Mouse (Mus musculus) kidney, postnatal 0 days (tissue): ENCODE data around the gene Katnbl1. TPM values are rescaled to one million over a fixed set of nuclear protein-coding genes. Genes with fewer than 3 reads are reported as not detected.

ENCODE experiments used
- ATAC-seq: fragments of 200-750 bp; cut with Nextera tagmentation; replicated peaks from 2 replicates; pipeline ENCODE4 v1.8.0; 2017; ENCODE audit warnings: low read depth, moderate number of reproducible peaks, moderate TSS enrichment, moderate library complexity; ENCODE audit not compliant: low FRiP score
- DNase-seq: peaks from one replicate; pipeline ENCODE4 v3.0.0-alpha.2; 2016; ENCODE audit warnings: low spot score
- H3K27ac ChIP-seq: fragments of 300-500 bp; sonication (generic); 2 replicates; pipeline ENCODE4 v1.5.1; 2014; ENCODE audit warnings: mild to moderate bottlenecking
- H3K27me3 ChIP-seq: fragments of 300-500 bp; sonication (generic); 2 replicates; pipeline ENCODE4 v1.6.1; 2014; ENCODE audit warnings: low read length, mixed read lengths; ENCODE audit not compliant: insufficient read depth
- H3K36me3 ChIP-seq: fragments of 300-500 bp; sonication (generic); 2 replicates; pipeline ENCODE4 v1.6.1; 2014; ENCODE audit warnings: low read length, mixed read lengths; ENCODE audit not compliant: insufficient read depth
- H3K4me1 ChIP-seq: fragments of 300-500 bp; sonication (generic); replicated peaks from 2 replicates; pipeline ENCODE4 v1.6.1; 2014; ENCODE audit warnings: antibody characterized with exemption, low read length, mixed read lengths; ENCODE audit not compliant: insufficient read depth
- H3K4me2 ChIP-seq: fragments of 300-500 bp; sonication (generic); 2 replicates; pipeline ENCODE4 v1.6.1; 2014; ENCODE audit warnings: mild to moderate bottlenecking, low read length, moderate library complexity, mixed read lengths
- H3K4me3 ChIP-seq: fragments of 300-500 bp; sonication (generic); replicated peaks from 2 replicates; pipeline ENCODE4 v1.5.1; 2014; ENCODE audit warnings: low read depth, low read length
- H3K9ac ChIP-seq: fragments of 300-500 bp; sonication (generic); 2 replicates; pipeline ENCODE4 v1.6.1; 2014; ENCODE audit warnings: low read depth, low read length
- H3K9me3 ChIP-seq: fragments of 300-500 bp; sonication (generic); replicated peaks from 2 replicates; pipeline ENCODE4 v1.6.1; 2016; ENCODE audit warnings: low read length, inconsistent platforms, mixed read lengths
- CTCF ChIP-seq: IDR thresholded peaks from 2 replicates; pipeline ENCODE4 v1.5.1; 2016; ENCODE audit warnings: antibody characterized with exemption, low read depth, mild to moderate bottlenecking, moderate library complexity
- WGBS: fragments of 180-500 bp; shearing (Covaris S2); extraction: QIAGEN DNeasy Blood & Tissue Kit; methylation state at CpG from one replicate; pipeline ENCODE4 v1.1.7; 2014; 5-methylcytosine and 5-hydroxymethylcytosine counted together
- polyA plus RNA-seq: library from polyadenylated mRNA; unstranded; fragments of >200 nt; fragmentation: Nextera tagmentation; extraction: Ambion mirVana; gene quantifications from 2 replicates; pipeline ENCODE4 v1.2.1, GENCODE M21; 2015

Gene Katnbl1
- polyA plus RNA-seq, 1 experiment from 2014 or later, result 33.8 TPM

DNA sequence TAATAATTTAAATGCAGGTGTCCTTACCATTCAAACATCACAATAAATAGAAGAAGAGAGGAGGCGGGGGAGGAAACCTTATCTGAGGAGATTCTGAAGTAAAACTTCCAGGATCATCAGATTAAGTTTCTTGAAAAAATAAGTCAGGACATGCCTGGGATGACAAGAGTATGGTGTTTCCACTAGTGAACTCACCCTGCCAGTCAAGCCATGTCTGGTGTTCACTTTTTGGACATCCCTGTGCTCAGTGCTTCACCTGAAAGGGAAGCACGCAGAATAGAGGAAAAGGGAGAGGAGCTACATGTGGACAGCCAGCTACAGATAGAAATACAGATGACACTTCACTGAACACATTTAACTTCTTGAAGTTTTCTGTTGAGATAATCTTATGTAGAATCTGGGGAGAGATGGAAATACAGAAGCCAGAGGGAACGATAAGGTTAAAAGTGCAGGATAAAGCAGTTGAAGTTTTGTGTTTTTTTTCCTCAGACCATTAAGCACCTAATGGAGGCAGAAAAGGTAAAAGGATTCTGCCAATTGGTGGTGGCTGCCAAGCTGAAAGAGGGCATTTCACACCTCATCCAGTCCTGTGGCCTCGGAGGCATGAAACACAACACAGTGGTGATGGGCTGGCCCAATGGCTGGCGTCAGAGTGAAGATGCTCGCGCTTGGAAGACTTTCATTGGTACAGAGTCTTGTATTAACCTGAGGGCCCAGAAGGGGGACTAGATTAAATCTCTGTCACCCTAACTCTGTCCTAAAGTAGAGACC is 25.1 kb upstream of the Katnbl1 start:
- peak; percentile 29; the same call in 1 of the 2 replicates for ATAC-seq
- Histone ChIP-seq H3K9ac (no peak overlapping the region), H3K27ac (no peak overlapping the region), H3K9me3 (no peaks in the 10 kb centered on the region), H3K36me3 (peaks cover 27% of the 10 kb centered on the region), H3K4me1 (no peaks in the 10 kb centered on the region), H3K27me3 (no peaks in the 10 kb centered on the region), H3K4me2 (no peak overlapping the region), H3K4me3 (no peak overlapping the region)
- DNase-seq, result peak; percentile 54
- TF ChIP-seq CTCF, result no peak
- 51% methylated on average over 7 of the region's 7 CpGs for WGBS

DNA sequence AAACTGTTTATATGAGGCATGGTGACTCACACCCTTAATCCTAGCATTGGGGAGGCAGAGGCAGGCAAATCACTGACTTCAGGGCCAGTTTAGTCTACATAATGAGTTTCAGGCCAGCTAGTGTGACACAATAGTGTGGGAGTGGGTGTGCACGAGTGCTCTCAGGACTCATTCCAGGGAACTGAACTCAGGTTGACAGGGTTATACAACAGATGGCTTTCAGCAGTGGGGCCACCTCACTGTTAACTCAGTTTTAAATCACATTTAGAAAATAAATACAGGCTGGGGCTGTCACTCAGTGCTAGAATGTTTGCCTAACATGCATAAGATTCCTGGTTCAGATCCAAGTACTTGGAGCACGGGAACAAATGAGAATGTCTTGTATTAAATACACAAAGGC is 19.4 kb upstream of the Katnbl1 start:
- 33% methylated on average over 2 of the region's 2 CpGs for WGBS
- Histone ChIP-seq H3K4me1 (no peaks in the 10 kb centered on the region), H3K27ac (no peak overlapping the region), H3K9me3 (no peaks in the 10 kb centered on the region), H3K27me3 (no peaks in the 10 kb centered on the region), H3K9ac (no peak overlapping the region), H3K4me2 (no peak overlapping the region), H3K36me3 (peaks cover 57% of the 10 kb centered on the region), H3K4me3 (no peak overlapping the region)
- ATAC-seq, result no peak
- peak; percentile 27 for DNase-seq
- TF ChIP-seq CTCF, result no peak

DNA sequence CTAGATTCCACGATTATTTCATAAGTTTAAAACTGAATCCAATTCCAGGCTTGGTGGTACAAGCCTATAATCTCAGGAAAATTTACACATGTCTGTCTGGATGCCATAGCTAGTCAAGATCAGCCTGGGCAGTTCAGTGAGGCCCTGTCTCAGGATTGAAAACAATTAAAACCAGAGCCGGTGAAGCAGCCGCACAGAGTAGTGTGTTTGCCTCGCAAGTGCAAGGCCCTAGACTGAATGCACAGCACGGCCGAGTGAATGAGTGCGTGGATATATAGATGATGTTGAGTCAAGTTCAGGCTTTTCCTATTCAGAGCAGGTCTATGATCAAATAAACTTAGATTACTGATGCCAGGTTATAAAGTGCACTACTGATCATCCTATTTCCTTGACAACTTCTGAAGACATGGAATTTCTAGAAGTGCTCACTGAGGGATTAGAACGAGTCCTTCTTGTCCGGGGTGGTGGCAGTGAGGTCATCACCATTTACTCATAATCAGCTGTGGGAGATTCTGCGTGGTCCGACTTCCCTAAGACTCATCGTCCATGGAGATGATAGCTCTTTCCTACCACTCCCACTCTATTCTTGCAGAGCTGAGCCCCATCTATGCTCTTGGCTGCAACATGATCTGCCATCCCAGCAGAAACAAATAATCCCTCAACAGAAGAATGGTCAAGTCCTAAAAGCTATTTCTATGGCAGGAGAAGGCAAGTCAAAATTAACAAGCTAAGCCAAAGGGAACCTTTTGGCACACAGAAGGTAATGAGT is 18.8 kb upstream of the Katnbl1 start:
- no peak overlapping the region for H3K4me3 ChIP-seq
- H3K36me3 ChIP-seq, result peaks cover 57% of the 10 kb centered on the region
- ATAC-seq, result peak; percentile 48
- H3K4me2 ChIP-seq, result no peak overlapping the region
- no peak for TF ChIP-seq CTCF
- DNase-seq, result peak; percentile 62
- no peaks in the 10 kb centered on the region for H3K27me3 ChIP-seq
- H3K27ac ChIP-seq, result no peak overlapping the region
- no peaks in the 10 kb centered on the region for H3K4me1 ChIP-seq
- no peaks in the 10 kb centered on the region for H3K9me3 ChIP-seq
- H3K9ac ChIP-seq, result no peak overlapping the region
- 59% methylated on average over 12 of the region's 12 CpGs for WGBS

DNA sequence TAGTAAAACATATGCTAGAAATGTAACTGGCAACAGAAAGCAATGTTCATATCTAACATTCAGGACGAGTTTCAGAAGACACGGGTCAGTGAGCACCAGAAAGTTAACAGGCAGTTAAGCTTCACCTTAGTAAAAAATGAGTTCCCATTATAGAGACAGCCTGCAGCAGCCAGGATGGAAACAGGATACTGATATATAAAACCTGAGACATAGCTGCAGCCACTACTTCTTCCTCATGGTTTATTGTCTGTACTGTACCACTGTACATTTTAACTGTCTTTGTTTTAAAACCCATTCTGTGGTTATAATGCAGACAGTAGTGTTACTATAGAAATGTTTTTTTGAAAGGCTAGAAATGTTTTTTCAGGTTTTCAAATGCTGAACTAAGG is 18.2 kb upstream of the Katnbl1 start:
- H3K4me2 ChIP-seq, result no peak overlapping the region
- no peaks in the 10 kb centered on the region for H3K9me3 ChIP-seq
- H3K4me3 ChIP-seq, result no peak overlapping the region
- ATAC-seq (peak; percentile 45; the same call in 1 of the 2 replicates), DNase-seq (peak; percentile 62)
- no peak overlapping the region for H3K9ac ChIP-seq
- no peak for TF ChIP-seq CTCF
- H3K4me1 ChIP-seq, result no peaks in the 10 kb centered on the region
- H3K27me3 ChIP-seq, result no peaks in the 10 kb centered on the region
- no peak overlapping the region for H3K27ac ChIP-seq
- WGBS, result 39% methylated on average over 2 of the region's 2 CpGs
- H3K36me3 ChIP-seq, result peaks cover 54% of the 10 kb centered on the region

DNA sequence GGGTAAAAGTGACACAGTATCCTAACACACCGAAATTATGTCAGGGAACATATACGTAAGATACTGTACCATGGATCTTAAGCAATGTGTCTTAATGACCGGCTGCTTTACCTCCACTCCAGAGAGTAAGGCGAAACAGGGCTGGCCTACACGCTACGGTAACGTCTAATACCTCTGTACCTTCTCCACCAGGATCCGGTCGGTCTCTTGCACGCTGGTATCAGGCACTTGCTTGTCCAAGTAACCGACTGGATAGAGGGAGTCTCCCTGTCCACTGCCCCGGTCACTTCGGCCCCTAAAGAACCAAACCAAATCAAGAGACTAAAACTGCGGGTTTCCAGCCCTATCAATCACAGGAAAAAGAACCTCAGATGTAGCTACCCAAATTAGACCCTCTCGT is 11.8 kb upstream of the Katnbl1 start:
- Histone ChIP-seq H3K36me3 (peaks cover 10% of the 10 kb centered on the region; the same call in 1 of the 2 replicates), H3K27me3 (no peaks in the 10 kb centered on the region), H3K4me3 (peak overlapping the region; percentile 98), H3K4me1 (no peaks in the 10 kb centered on the region), H3K4me2 (peak overlapping the region; percentile 89), H3K27ac (peak overlapping the region; percentile 74), H3K9me3 (no peaks in the 10 kb centered on the region), H3K9ac (peak overlapping the region; percentile 87)
- DNase-seq (no peak), ATAC-seq (no peak)
- no peak for TF ChIP-seq CTCF
- WGBS, result 19% methylated on average over 15 of the region's 15 CpGs
